Mouse (Mus musculus): ENCODE data around the gene Dennd1b. TPM values are rescaled to one million over a fixed set of nuclear protein-coding genes. Genes with fewer than 3 reads are reported as not detected.

Dennd1b gene
- polyA plus RNA-seq, 1 experiment from 2014 or later: 18.3 TPM

- no peak overlapping the region for H3K9ac ChIP-seq (ENCODE audit: low read depth, low read length)
- ATAC-seq: no peak
Measured at GRCm38 (mm10) chr1:139021298-139021697, 58.1 kb downstream of the Dennd1b start.

GRCm38 (mm10) chr1:139025882-139026645 is 62.8 kb downstream of the Dennd1b start:
- no peaks in the 10 kb centered on the region for H3K27me3 ChIP-seq (replicated peaks; ENCODE audit: control insufficient read depth, insufficient read depth, low read length)
- WGBS: 84% methylated on average over 8 of the region's 8 CpGs
- H3K27ac ChIP-seq (ENCODE audit: low read depth, low read length): no peak overlapping the region

More at GRCm38 (mm10) chr1:139021298-139021697, 58.1 kb downstream of the Dennd1b start:
- Histone ChIP-seq H3K9me3 (ENCODE audit: control insufficient read depth) (no peaks in the 10 kb centered on the region), H3K4me2 (replicated peaks; ENCODE audit: low read depth) (no peak overlapping the region), H3K27me3 (replicated peaks; ENCODE audit: control insufficient read depth, insufficient read depth, low read length) (no peaks in the 10 kb centered on the region), H3K4me1 (replicated peaks; ENCODE audit: control insufficient read depth, insufficient read depth, low read length) (no peaks in the 10 kb centered on the region), H3K36me3 (ENCODE audit: control insufficient read depth, insufficient read depth) (no peaks in the 10 kb centered on the region), H3K4me3 (ENCODE audit: low read depth, low read length) (no peak overlapping the region), H3K27ac (ENCODE audit: low read depth, low read length) (no peak overlapping the region)
- WGBS: 46% methylated on average over 7 of the region's 7 CpGs
- no peak for TF ChIP-seq CTCF (IDR thresholded peaks at IDR 0.05; ENCODE audit: low read depth)

DNA sequence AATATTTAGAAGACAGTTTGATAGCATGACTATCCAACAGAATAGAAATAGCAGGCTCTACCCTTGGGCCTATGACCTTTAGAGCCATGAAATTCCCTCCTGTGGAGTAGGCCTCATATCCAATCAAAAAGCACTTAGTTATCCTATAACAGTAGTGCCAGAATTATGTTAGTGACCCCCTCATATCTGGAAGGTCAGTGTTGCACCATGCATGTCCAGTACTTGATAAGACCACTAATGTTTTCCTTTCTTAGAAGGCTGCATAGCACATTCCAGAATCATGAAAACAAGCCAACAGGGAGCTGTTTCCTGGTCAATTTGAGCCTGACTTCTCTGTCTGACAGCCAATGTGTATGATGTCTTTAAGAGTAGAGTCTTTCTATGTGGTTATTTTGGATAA is 66.3 kb downstream of the Dennd1b start:
- Histone ChIP-seq H3K27ac (ENCODE audit: low read depth, low read length) (no peak overlapping the region), H3K4me1 (replicated peaks; ENCODE audit: control insufficient read depth, insufficient read depth, low read length) (no peaks in the 10 kb centered on the region), H3K27me3 (replicated peaks; ENCODE audit: control insufficient read depth, insufficient read depth, low read length) (no peaks in the 10 kb centered on the region), H3K9ac (ENCODE audit: low read depth, low read length) (no peak overlapping the region), H3K4me3 (ENCODE audit: low read depth, low read length) (no peak overlapping the region), H3K9me3 (ENCODE audit: control insufficient read depth) (no peaks in the 10 kb centered on the region), H3K36me3 (ENCODE audit: control insufficient read depth, insufficient read depth) (no peaks in the 10 kb centered on the region), H3K4me2 (replicated peaks; ENCODE audit: low read depth) (no peak overlapping the region)
- ATAC-seq: no peak
- TF ChIP-seq CTCF (IDR thresholded peaks at IDR 0.05; ENCODE audit: low read depth): no peak

More at GRCm38 (mm10) chr1:139025882-139026645, 62.8 kb downstream of the Dennd1b start:
- Histone ChIP-seq H3K4me1 (replicated peaks; ENCODE audit: control insufficient read depth, insufficient read depth, low read length) (no peaks in the 10 kb centered on the region), H3K9me3 (ENCODE audit: control insufficient read depth) (no peaks in the 10 kb centered on the region), H3K4me2 (replicated peaks; ENCODE audit: low read depth) (no peak overlapping the region), H3K4me3 (ENCODE audit: low read depth, low read length) (no peak overlapping the region), H3K9ac (ENCODE audit: low read depth, low read length) (no peak overlapping the region), H3K36me3 (ENCODE audit: control insufficient read depth, insufficient read depth) (no peaks in the 10 kb centered on the region)
- no peak for TF ChIP-seq CTCF (IDR thresholded peaks at IDR 0.05; ENCODE audit: low read depth)
- no peak for ATAC-seq

DNA sequence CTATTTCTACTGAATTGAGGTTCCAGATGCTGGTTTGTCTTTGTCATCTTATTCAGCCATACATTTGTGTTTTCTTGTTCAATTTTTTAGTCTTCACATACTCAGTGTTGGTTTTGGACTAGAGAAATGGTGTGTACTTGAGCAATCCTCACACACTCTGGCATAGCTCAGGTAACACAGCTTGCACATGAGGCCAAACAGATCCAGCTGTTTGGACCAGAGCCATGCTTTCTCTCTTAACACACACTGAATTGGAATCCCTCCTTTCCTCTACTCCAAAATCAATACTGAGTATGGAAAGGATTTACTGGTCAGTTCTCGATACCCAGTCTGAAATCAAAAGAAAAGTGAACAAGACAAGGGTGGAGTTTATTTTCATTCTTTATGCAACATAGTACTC is 69.2 kb downstream of the Dennd1b start:
- Histone ChIP-seq H3K27me3 (replicated peaks; ENCODE audit: control insufficient read depth, insufficient read depth, low read length) (no peaks in the 10 kb centered on the region), H3K27ac (ENCODE audit: low read depth, low read length) (no peak overlapping the region), H3K4me2 (replicated peaks; ENCODE audit: low read depth) (no peak overlapping the region), H3K9ac (ENCODE audit: low read depth, low read length) (no peak overlapping the region), H3K36me3 (ENCODE audit: control insufficient read depth, insufficient read depth) (no peaks in the 10 kb centered on the region), H3K4me1 (replicated peaks; ENCODE audit: control insufficient read depth, insufficient read depth, low read length) (no peaks in the 10 kb centered on the region), H3K9me3 (ENCODE audit: control insufficient read depth) (no peaks in the 10 kb centered on the region), H3K4me3 (ENCODE audit: low read depth, low read length) (no peak overlapping the region)
- ATAC-seq: no peak
- 86% methylated on average over 1 of the region's 1 CpGs for WGBS
- TF ChIP-seq CTCF (IDR thresholded peaks at IDR 0.05; ENCODE audit: low read depth): no peak

GRCm38 (mm10) chr1:139035141-139035540 is 71.9 kb downstream of the Dennd1b start:
- no peak overlapping the region for H3K4me3 ChIP-seq (ENCODE audit: low read depth, low read length)
- H3K4me1 ChIP-seq (replicated peaks; ENCODE audit: control insufficient read depth, insufficient read depth, low read length): no peaks in the 10 kb centered on the region
- H3K27ac ChIP-seq (ENCODE audit: low read depth, low read length): no peak overlapping the region
- WGBS: 78% methylated on average over 4 of the region's 4 CpGs
- H3K36me3 ChIP-seq (ENCODE audit: control insufficient read depth, insufficient read depth): no peaks in the 10 kb centered on the region
- no peaks in the 10 kb centered on the region for H3K27me3 ChIP-seq (replicated peaks; ENCODE audit: control insufficient read depth, insufficient read depth, low read length)
- H3K9ac ChIP-seq (ENCODE audit: low read depth, low read length): no peak overlapping the region
- H3K4me2 ChIP-seq (replicated peaks; ENCODE audit: low read depth): no peak overlapping the region
- ATAC-seq: no peak
- no peak for TF ChIP-seq CTCF (IDR thresholded peaks at IDR 0.05; ENCODE audit: low read depth)
- H3K9me3 ChIP-seq (ENCODE audit: control insufficient read depth): no peaks in the 10 kb centered on the region

- Histone ChIP-seq H3K4me1 (replicated peaks; ENCODE audit: control insufficient read depth, insufficient read depth, low read length) (no peaks in the 10 kb centered on the region), H3K9ac (ENCODE audit: low read depth, low read length) (no peak overlapping the region), H3K27me3 (replicated peaks; ENCODE audit: control insufficient read depth, insufficient read depth, low read length) (no peaks in the 10 kb centered on the region), H3K27ac (ENCODE audit: low read depth, low read length) (no peak overlapping the region), H3K4me3 (ENCODE audit: low read depth, low read length) (no peak overlapping the region), H3K9me3 (ENCODE audit: control insufficient read depth) (no peaks in the 10 kb centered on the region), H3K4me2 (replicated peaks; ENCODE audit: low read depth) (no peak overlapping the region), H3K36me3 (ENCODE audit: control insufficient read depth, insufficient read depth) (no peaks in the 10 kb centered on the region)
- 88% methylated on average over 1 of the region's 1 CpGs for WGBS
- ATAC-seq: no peak
- TF ChIP-seq CTCF (IDR thresholded peaks at IDR 0.05; ENCODE audit: low read depth): no peak
Measured at GRCm38 (mm10) chr1:139036302-139036701, 73.1 kb downstream of the Dennd1b start.
